Mouse (Mus musculus): ENCODE data around the gene Zkscan1. TPM values are rescaled to one million over a fixed set of nuclear protein-coding genes. Genes with fewer than 3 reads are reported as not detected.

Zkscan1 gene
- polyA plus RNA-seq (2012; rRNA removed): 0.51 and 0.96 TPM in 2 replicates

DNA sequence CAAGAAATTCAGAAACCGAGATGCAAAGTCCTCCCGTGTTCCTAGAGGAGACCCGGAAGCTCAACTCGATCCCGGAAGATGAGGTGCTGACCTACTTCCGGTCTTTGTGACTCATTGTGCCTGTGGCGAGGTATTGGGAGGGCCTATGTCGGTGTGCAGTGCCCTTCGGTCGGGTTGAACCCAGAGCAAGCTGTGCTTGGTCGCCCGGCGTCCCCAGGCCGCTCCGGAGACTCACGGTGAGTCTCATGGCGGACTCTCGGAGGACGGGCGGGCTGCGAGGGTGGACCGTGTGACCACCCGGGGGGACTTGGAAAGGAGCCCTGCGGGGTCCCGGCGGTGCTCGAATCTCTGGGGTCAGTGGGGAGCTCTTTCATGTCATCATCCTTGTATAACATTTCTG lies at the start of gene Zkscan1:
Gene Zkscan1 (plus strand): TSS at position 89 of the 400 bp plus-strand sequence.

DNA sequence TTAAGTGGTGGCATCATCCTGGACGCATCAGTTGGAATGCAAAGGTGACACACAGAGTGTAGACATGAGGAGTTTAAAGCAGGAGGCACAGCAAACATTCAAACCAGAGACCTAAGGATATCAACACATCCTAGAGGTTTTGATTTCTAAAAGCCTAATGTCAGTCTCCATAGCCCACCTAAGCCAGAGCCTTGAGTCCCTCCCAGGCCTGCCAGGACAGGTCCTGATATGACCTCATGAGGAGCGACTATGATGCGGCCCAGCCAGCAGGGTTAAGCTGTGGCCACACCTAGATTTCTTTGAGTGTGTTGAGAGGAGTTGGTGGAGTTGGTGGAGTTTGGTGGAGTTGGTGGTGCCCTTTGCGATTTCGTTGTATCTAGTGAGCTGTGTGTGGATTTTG lies 32.0 kb upstream of the Zkscan1 start, which contains the start of gene Smok3c:
Gene Smok3c (plus strand): TSS at position 301 of the 400 bp plus-strand sequence.

DNA sequence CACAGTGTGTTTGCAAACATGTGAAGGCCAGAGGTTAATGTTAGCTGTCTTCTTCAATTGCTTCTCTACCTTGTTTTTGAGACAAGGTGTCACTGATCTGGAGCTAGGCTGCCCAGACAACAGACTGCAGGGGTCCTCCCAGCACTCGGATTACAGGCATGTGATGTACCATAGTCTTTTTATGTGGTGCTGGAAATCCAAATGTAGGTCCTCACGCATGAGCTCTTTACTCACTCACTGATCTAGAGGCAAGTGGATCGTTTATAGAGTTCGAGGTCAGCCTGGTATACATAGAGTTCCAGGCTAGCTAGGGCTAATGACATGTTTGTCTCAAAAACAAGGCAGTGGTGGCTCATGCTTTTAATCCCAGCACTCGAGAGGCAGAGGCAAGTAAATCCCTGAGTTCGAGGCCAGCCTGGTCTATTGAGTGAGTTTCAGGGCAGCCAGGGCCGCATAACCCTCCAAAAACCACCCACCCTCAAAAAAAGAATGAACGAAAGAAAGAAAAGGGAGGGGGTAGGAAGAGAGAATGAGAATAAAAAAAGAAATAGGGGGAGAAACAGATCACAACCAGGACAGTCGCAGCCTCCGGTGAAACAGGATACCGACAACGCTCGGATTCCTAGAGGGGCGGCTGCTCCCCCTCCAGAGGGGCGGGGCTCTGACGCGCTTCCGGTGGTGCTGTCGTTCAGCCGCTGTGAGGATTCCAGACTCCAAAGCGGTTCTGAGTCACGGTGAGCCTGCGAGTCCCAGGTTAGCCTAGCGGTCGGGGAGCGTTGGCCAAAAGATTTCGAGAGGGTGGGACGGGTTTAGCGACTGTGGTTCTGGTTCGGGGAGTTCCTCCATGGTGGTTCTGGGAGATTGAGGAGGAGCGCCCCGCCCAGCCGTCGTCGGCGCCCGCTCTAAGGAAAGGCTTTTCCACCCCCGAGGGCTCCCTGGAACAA lies 31.6 kb downstream of the Zkscan1 start, which contains the start of gene Zscan21:
Gene Zscan21 (plus strand): TSS at position 649 of the 944 bp plus-strand sequence.

DNA sequence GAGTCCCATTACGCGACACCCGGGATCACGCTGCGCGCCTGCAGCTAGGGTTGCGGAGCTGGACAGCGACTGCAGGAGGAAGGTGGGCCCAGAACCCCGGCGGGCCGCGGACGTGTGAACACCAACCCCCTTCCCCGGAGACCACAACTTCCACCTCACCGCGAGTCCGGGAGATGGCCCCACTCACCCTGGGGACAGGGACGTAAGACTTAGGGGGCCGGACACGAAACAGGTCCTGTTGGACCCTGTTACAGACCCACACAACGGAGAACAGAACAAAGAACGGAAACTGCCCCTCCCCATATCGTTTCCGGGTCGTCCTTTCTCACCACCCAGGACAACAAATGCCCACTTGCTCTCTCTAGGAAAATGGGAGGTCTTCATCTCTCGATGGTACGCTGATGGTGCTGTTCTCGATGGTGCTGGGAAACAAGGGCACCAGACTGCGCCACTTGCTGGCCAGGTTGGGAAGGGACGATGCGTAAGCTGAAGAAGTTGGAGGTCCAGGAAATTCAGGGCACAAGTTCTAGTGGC lies 70.6 kb downstream of the Zkscan1 start, which contains the start of gene Zfp113:
Gene Zfp113 (minus strand): TSS at position 302 of the 534 bp plus-strand sequence.

Other genes starting within 250 kb of the Zkscan1 start
- 0.38 and 1.1 TPM in 2 replicates for gene Pilra, start 248.8 kb upstream of the Zkscan1 start, polyA plus RNA-seq (2012; rRNA removed)
- 1.5 and 2.7 TPM in 2 replicates for gene Pilrb1, start 227.0 kb upstream of the Zkscan1 start, polyA plus RNA-seq (2012; rRNA removed)
- gene Pilrb2, start 213.3 kb upstream of the Zkscan1 start, polyA plus RNA-seq (2012; rRNA removed): 0.54 and 1.1 TPM in 2 replicates
- 0.75 and 0.96 TPM in 2 replicates for gene Cyp3a13, start 163.5 kb upstream of the Zkscan1 start, polyA plus RNA-seq (2012; rRNA removed)
- gene Gjc3, start 122.0 kb upstream of the Zkscan1 start, polyA plus RNA-seq (2012; rRNA removed): 0.04 and 0.17 TPM in 2 replicates
- gene Azgp1, start 103.6 kb upstream of the Zkscan1 start, polyA plus RNA-seq (2012; rRNA removed): 0.29 and 0.66 TPM in 2 replicates
- gene Smok3a, start 63.8 kb upstream of the Zkscan1 start, polyA plus RNA-seq (2012; rRNA removed): not detected in 2 replicates
- gene Smok3b, start 63.7 kb upstream of the Zkscan1 start, polyA plus RNA-seq (2012; rRNA removed): not detected in 2 replicates
- not detected in 2 replicates for gene Smok3c, start 31.9 kb upstream of the Zkscan1 start, polyA plus RNA-seq (2012; rRNA removed)
- 1.8 and 2.3 TPM in 2 replicates for gene Zscan21, start 31.8 kb downstream of the Zkscan1 start, polyA plus RNA-seq (2012; rRNA removed)
- gene Zfp113, start 70.7 kb downstream of the Zkscan1 start, polyA plus RNA-seq (2012; rRNA removed): 0.71 and 4.4 TPM in 2 replicates
- 27.9 and 34.4 TPM in 2 replicates for gene Cops6, start 76.0 kb downstream of the Zkscan1 start, polyA plus RNA-seq (2012; rRNA removed)
- 14.2 and 21.4 TPM in 2 replicates for gene Ap4m1, start 86.9 kb downstream of the Zkscan1 start, polyA plus RNA-seq (2012; rRNA removed)
- 11.0 and 11.9 TPM in 2 replicates for gene Mcm7, start 87.3 kb downstream of the Zkscan1 start, polyA plus RNA-seq (2012; rRNA removed)
- gene Taf6, start 102.4 kb downstream of the Zkscan1 start, polyA plus RNA-seq (2012; rRNA removed): 25.5 and 27.1 TPM in 2 replicates
- gene Cnpy4, start 102.4 kb downstream of the Zkscan1 start, polyA plus RNA-seq (2012; rRNA removed): 0.42 and 0.67 TPM in 2 replicates
- gene Mblac1, start 109.2 kb downstream of the Zkscan1 start, polyA plus RNA-seq (2012; rRNA removed): 1.9 and 4.5 TPM in 2 replicates
- 0.24 and 0.51 TPM in 2 replicates for gene Nxpe5, start 140.8 kb downstream of the Zkscan1 start, polyA plus RNA-seq (2012; rRNA removed)
- 86.0 and 110 TPM in 2 replicates for gene Lamtor4, start 170.4 kb downstream of the Zkscan1 start, polyA plus RNA-seq (2012; rRNA removed)
- 38.2 and 49.6 TPM in 2 replicates for gene BC037034, start 178.9 kb downstream of the Zkscan1 start, polyA plus RNA-seq (2012; rRNA removed)
- gene Gal3st4, start 187.8 kb downstream of the Zkscan1 start, polyA plus RNA-seq (2012; rRNA removed): 1.8 and 2.4 TPM in 2 replicates
- gene Gm43720, start 194.9 kb downstream of the Zkscan1 start, polyA plus RNA-seq (2012; rRNA removed): not detected in 2 replicates
- 1.7 and 2.6 TPM in 2 replicates for gene Gpc2, start 194.9 kb downstream of the Zkscan1 start, polyA plus RNA-seq (2012; rRNA removed)
- gene Stag3, start 195.2 kb downstream of the Zkscan1 start, polyA plus RNA-seq (2012; rRNA removed): 0.04 and 0.19 TPM in 2 replicates